Mouse (Mus musculus): Measurements from ENCODE around the gene Limch1.
A peak's percentile ranks its signal among the peaks of the same experiment; 100 is the strongest.

Limch1 gene

DNA sequence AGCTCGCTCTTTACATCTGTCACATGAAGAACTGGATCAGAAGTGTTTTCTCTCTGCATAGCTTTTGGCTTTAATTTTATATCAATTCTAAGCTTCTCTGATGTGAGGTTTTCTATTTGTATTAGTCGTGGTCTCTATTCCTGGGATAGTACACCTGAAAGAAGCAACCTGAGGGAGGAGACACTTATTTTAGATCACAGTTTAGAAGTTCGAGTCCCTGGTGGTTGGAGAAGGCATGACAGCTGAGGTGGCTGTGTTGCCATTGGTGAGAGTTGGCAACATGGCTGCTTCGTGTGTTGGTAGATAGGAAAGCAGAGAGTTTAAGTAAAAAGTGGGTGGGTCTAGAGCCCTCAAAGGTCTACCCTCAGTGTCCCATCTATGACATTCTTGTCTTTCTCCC lies 91.3 kb downstream of the Limch1 start:
- no peak for DNase-seq

DNA sequence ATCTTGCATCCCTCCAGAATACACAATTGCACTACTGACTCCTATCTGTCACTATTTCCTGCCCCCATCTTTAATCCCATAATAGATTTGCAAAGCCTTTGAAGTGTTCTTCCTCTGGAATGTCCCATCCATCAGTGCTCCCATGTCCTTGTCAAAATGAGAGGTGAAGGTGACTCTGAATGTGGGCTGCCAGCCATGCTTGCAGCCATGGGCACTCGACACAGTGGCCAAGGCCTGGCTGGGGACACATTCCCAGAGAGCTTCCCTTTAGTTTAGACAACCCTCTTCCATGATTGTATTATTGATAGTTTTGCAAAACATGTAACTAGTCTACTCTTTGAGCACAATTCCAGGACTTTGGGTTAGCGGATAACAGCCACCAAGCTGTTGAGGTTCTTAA lies 96.3 kb downstream of the Limch1 start:
- no peak for DNase-seq

DNA sequence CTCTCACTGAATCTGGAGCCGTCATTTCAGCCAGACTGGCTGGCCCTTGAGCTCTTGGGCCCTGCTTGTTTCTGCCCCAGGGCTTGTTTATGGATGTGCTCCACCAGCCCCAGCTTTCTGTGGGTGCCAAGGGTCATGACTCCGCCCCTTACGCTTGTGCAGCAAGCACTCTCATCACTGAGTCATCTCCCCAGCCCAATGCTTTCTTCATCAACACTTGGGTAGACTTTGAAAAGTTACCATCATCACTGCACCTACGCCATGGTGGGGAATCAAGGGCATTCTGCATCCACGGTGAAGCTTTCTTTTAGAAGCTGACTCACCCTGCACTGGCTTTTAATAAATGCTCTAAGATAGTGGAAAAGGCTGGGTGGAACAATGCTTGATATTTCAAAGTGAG lies 97.1 kb downstream of the Limch1 start:
- no peak for DNase-seq

DNA sequence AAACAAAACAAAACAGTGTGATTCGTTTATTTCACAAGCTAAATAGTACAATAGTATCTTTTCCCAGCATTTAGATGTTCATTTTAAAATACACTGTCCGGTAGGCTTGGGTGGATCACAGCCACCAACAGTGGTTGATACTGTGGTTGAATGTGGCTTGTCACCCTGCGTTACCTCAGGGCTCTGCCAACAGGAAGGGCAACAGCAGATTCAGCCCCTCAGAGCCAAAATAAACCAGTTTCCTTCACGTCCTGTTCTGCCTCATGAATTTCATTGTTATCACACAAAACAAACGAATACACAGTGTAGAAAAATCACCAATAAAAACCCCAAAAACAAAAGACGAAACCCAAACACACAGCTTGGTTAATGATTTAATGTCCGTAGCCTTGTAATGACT lies 102.5 kb downstream of the Limch1 start:
- DNase-seq = no peak

DNA sequence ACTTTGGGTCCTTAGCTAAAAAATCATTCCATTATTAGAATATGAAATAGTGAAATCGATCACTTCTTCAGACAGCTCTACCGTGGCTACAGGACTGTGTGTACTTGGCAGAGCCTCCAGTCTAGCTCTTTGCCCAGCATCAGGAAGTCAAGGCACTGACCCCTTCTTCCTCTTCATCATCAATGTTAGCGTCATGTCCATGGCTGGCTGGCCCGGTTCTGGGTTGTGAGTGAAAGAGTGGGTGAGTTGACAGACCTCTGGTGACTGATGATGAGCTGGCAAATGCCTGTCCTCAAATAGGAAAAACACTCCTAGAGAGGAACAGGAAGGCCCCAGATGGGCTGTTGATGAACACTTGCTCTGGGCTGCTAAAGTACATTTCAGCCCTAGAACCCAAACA lies 103.5 kb downstream of the Limch1 start:
- no peak for DNase-seq

DNA sequence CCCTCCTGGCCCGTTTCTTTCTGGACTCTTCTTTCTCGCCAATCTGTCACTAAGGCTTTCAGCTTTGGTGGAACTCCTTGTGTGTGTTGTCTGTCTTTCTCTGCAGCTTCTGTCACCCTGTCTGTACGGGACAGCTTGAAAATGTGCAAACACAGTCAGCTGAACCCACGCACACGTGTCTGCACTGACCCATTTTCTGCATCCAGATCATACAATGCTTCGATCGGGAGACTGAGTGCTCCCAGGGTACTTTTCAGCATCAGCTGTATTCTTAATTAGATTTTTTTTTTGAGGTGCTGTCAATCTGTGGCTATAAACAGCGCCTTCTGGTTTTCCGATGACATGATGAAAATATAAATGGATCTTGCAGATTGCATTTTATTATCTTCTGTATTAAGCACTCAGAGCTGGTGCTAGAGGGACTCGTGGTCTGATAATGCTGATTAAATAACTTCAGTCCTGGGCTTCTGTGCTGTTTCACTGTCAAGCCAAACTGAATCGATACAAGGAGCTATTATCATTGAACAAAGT lies 105.2 kb downstream of the Limch1 start:
- no peak for DNase-seq

DNA sequence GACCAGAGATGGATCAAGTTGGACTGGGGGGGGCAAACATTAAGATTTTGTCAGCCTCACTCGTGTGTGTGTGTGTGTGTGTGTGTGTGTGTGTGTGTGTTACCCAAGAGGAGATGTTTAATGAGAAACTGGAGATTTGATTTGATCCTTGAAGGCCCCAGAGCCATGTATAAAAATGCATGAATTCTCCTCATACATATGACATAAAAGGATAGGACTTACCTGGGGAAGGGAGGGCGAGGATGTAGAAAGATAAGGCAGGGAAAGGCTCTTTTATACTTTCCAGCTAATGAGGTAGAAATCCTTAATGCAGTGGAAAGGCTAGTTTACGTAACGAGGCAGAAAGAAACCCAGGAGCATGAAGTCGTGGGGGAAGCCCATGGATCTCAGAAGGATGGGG lies 106.1 kb downstream of the Limch1 start:
- DNase-seq = no peak

DNA sequence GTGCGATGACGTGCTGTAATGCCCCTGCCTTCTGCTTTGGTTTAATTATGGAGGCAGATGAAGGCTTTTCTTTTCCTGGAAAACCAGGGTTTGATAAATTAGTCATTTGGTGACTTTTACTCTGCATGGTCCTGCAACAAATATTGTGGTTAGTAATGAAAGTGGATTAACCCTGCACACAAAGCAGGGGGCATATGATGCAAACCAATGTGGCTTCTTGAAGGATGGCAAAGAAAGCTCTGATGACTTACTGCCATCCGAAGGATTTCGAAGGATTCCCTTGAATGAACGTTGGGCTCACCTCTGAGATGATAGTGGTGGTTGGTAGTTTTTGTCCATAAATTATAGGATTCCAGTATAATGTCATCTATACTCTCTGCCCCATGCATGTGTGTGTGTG lies 108.6 kb downstream of the Limch1 start:
- DNase-seq = no peak

DNA sequence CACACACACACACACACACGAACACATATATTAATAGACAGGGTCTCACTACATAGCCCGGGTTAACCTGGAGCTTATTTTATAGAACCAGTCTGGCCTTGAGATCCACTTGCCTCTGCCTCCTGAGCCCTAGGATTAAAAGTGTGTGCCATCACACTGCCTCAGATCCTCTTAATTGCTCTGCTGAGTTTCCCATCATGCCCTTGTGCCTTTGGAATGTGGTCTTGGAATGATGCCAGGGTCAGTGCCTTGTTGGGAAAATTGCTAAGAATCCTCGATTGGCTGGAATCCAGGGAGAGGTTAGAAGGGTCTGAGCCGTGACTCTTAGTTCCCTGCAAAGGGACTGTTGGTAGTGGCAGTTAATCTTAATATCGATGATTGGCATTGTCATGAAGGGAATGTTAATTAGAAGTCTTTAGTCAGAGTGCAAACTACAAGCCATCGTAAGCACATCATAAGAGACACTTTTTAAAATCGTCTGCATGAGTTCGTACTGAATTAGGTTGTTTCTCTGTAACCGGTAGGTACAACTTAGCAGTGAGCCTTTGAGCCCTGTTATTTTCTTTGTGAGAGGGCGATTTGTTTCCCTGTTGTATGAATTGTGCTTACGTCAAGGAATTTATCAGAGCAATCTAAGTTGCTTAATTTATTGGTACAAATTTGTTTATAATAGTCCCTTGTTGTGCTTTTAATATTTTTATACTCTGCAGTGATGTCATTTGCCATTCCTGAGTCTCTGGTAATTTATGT lies 109.9 kb downstream of the Limch1 start:
- DNase-seq = no peak

DNA sequence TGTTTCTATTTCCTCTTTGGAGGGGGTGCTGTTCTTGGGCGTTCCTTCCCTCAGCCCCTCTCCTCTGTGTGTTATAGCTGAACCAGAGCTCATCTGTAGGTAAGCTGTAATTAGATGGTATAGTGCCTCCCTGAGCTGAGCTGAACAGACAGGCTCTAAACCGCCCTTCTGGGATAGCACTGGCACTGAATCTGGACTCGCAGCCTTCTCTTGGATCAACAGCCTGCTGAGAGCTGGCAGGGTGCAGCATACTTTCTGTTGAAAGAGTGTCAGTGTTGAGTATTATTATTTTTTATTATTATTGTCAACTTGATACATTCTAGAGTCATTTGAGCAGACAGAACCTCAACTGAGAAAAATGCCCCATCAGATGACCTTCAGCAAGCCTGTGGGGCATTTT lies 113.9 kb downstream of the Limch1 start:
- DNase-seq = peak; percentile 38 to 56

DNA sequence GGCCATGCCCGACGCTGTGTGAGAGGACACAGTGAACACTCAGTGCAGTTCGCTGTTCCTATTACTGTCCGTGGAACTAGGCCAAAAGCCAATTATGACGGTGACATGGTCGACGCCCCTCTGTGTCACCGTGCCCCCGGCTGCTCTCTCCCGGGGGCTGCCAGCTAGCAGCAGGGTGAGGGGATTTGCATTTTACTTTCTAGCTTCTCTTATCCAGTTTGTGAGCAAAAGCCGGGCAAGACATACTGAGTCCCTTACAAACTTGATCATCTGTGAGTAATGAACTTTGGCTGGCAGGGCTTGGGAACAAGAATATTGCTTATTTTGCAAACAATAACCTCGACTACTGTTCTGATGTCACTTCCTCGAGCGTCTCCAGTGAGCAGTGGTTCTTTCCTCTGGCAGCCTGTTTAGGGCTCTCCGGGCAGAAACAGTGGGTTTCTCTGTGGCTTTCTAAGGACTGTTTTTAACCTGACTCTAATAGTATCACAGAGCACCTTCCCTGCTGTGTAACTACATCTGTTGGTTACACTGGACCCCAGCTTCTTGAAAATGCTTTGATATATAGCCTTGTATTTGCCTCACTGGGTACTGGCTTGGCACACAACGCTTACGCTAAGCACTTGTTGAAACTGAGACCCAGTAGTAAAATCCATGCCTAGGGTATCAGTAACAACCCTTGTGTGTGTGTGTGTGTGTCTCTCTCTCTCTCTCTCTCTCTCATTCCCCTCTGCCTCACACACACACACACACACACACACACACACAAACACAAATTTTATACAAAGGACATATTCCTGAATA lies 115.8 kb downstream of the Limch1 start:
- DNase-seq = peak; percentile 24 to 26

DNA sequence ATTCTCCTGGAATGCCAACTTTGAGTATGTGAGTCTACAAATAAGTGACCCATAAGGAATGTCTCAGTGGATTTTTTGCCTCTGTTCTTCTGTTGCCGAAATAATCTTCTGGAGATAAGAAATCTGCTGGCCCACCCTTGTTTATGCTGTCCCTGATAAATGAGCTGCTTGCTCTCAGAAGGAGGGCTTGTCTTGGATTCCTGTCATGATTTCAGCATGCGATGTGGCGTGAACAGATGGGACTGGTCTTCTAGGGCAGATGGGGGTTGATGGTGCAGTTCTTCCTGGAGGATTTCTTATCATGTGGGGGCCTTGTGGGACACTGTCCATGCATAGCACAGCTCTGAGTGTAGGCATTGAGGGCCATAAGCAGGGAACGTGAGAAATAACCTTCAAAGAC lies 116.5 kb downstream of the Limch1 start:
- DNase-seq = peak; percentile 47 to 55

DNA sequence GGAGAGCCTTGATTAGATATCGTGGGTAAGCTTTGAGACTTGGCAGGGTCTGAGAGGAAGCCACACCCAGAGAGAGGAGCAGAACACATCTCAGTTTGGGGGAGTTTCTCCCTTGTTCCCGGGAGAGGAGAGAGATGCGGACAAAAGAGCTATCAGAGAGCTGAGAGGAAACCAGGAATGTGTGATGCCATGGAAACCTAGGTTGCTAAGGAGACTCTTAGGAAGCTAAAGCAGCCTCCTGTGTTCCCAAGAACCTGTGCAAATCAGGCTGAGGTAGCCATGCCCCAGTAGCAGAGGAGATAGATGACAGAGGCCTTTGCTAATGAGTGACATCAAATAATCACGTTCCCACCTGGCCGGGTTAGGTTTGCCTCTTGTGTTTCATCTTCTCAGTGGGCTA lies 119.6 kb downstream of the Limch1 start:
- no peak for DNase-seq

DNA sequence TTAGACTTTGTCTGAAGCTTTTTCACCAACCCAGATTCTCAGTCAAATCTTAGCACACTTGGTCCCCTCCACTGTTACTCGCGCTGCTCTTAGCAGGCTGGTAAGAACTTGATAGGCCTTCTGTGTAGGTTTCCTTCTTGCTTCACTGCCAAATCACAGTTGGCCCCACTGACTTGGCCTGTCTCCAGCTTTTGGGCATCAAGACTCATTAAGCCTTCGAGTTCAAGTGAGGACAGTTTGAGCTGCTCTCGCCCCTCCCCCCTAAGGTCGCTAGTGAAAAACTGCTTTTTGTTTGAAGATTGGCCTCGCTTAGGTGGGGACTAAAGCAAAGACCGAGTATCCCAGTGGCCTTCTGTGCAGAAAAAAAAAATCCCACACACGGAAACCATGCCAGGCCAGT lies 120.4 kb downstream of the Limch1 start:
- DNase-seq = peak; percentile 57 to 72

DNA sequence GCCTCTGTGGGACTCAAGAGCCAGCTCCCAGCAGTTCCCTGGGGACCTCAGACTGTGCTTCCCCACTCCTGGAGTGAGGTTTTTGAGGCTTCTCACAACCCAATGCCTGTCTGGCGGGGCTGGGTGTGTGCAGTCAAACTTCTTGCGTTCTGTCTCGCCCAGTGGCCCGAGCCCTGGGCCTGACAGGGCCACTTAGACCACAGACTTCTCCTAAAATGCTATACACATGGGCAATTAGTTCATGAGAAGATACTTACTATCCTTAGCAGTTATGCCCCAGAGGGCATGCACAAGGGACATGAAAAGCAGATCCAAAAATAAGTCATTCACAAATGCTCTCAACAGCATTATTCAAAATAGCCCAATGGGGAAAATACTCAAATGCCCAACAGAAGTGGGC lies 123.9 kb downstream of the Limch1 start:
- no peak for DNase-seq

DNA sequence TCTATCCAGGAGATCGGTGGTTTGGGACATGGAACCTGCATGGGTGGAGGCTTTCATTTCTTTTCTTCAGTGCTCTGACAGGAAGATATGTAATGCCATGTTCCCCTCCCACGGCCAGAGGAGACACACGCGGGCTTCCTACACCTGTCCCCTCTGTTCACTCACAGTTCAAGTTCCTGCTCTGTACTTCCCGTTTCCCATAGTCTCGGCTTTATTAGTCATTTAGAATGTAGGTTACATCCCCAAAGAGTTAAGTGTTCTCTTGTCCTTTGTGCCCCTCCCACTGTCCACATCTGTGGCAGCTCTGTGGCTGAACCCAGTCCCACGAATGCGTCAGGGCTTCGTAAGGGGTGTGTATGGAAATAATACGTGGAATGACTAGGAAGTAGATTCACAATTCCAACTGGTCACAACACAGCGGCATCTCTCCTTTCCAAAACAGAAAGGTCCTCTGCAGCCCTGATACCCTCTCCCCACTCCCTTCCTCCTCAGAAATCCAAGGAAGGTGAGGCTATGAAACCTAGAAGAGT lies 126.0 kb downstream of the Limch1 start:
- no peak for DNase-seq

DNA sequence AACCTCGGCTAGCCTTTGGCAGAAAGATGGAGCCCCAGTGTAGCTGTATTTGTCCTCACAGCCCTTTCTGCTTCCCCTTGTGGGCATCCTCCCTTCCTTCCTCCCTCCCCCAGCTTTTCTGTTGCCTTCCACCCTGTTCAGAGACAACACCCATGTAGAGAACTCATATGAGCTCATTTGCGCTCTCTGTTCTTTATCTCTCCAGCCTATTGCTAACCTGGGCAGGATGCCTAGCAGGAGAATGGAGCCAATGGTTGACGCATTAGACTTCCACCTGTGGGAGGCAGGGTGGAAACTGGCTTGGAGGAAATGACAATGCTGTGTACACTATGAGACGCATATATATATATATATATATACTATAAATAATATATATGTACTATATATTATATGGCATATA lies 126.4 kb downstream of the Limch1 start:
- DNase-seq = peak; percentile 68 to 77

DNA sequence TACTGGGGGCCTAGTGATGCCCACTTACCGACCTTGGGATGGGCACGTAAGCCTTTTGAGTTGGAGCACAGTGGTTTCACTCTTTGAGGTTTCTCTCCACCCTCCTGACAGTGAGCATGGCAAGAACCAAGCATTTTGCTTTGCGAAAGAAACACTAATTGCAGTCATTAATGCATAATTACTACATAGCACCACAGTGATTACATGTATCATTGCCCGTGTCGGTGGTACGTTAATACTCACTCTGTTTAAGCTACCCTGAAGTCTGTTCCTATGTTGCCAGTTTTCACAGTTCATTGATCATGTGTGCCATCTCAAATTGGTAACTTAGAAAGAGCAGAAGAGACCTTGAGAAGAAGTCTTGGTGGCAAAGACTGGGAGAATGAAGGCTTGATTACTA lies 127.1 kb downstream of the Limch1 start:
- no peak for DNase-seq

DNA sequence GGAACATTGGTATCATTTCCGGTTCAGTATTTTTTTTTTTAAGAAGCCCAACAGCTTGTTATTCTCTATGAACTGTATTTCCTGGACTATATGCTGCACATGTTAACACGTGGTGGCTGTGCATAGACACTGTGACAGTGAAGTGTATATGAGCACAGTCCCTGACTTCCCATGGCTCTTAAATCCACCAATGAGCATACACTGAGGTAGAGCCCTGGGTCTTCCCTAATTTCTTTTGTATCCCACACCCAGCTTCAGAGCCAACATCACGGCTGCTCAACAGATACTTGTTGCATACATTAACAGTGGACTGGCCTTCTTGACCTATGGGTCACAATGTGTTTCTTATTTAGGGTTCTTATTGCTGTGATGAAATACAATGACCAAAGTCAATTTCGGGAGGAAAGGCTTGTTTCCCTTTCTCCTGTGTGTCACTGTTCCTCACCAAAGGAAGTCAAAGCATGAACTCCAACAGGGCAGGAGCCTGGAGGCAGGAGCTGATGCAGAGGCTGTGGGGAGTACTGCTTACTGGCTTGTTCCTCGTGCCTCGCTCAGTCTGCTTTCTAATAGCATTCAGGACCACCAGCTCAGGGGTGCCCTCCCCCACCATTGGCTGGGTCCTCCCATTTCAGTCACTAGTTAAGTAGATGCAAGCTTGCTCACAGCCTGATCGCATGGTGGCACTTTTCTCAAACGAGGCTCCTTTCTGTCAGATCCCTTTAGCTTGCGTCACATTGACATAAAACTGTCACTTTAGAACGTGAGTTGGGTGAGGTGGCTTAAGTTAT lies 130.6 kb downstream of the Limch1 start:
- no peak for DNase-seq

DNA sequence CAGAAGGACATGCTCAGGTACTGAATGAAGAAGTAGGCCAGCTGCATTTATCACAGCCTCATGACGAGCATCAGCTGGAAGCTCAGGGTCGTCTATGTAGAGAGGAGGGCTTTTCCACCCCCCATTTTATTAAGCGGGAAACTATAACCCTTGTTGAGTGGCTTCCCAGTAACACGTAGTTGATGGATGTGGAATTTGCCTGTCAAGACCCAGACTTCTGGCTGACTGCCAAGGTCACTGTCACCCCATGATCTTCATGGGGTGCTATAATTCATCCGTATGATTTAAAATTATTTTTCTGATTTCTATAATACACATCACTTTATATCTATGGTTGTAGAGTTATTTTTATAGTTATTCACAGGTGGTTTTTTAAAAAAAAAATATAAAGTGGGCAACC lies 131.4 kb downstream of the Limch1 start:
- no peak for DNase-seq

DNA sequence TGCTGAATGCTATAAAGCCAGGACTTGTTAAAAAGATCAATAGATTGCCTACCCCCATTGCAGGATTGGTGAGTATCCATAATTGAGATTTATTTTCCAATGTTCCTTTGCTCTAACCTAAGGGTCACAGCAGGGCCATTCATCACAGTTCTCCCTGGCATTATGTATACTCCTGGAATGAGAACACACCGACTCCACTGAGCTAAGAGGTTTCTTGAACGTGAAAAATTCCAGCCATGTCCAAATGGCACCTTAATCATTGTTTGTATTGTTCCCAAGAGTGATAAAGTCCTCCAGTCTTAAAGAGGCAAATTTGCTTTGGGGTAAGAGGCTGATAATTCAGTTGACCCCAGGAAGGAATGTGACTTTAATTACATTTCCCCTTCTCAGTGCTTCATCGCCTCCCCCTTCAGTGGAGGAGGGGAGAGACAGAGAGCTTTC lies 136.3 kb downstream of the Limch1 start:
- no peak for DNase-seq

DNA sequence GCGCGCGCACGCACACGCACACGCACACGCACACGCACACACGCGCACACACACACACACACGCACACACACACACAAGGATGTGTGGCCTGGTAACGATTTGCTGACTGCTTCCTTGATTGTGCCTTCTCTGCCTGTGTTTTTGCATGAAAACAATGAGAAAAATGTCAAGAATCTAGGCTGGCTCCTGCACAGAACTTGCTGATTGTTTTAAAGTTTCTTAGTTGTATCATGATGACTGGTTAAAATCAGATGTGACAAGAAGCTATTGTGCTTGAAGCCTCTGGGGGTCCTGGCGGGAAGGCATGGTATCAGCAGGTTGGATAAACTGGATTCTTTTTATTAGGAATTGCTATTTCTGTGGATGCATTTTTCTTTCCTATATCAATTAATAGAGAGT lies 137.1 kb downstream of the Limch1 start:
- no peak for DNase-seq

DNA sequence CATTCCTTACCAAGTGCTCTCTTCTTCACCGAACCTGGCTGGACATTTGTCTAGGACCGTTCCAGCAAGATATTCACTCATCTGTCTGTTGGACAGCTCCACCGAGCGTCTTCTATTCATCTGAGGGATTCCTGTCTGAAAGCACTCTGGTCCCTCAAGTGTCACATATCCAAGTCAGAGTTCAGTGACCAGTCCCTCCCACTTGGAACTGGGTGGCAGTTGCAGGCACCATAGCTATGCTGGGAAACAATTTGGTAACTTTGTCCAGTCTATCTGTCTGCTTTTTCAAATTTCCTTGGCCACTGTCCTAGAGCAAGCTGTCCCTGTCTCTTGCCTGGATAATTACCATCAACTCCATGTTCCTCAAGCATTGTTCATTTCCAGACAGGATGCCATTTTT lies 138.9 kb downstream of the Limch1 start:
- no peak for DNase-seq
